Mouse (Mus musculus) liver, postnatal 0 days (tissue): ENCODE data around the gene Atrn. TPM values are rescaled to one million over a fixed set of nuclear protein-coding genes. Genes with fewer than 3 reads are reported as not detected.

Experiments used
- ATAC-seq: fragments of 200-750 bp; cut with Nextera tagmentation; 2 replicates; pipeline ENCODE4 v1.8.0; 2017; ENCODE audit warnings: mild to moderate bottlenecking, moderate library complexity
- DNase-seq: peaks from one replicate; pipeline ENCODE4 v3.0.0-alpha.2; 2016
- H3K27ac ChIP-seq: fragments of 300-500 bp; sonication (generic); 2 replicates; pipeline ENCODE4 v1.5.1; 2014; ENCODE audit warnings: antibody characterized with exemption, moderate library complexity, mild to moderate bottlenecking, low read depth
- H3K27me3 ChIP-seq: fragments of 300-500 bp; sonication (generic); 2 replicates; pipeline ENCODE4 v1.6.1; 2014; ENCODE audit warnings: low read length, control low read depth, mixed read lengths; ENCODE audit not compliant: insufficient read depth
- H3K36me3 ChIP-seq: fragments of 300-500 bp; sonication (generic); replicated peaks from 2 replicates; pipeline ENCODE4 v1.6.1; 2014; ENCODE audit warnings: mild to moderate bottlenecking, control low read depth, low read length, moderate library complexity, mixed read lengths; ENCODE audit not compliant: insufficient read depth
- H3K4me1 ChIP-seq: fragments of 300-500 bp; sonication (generic); 2 replicates; pipeline ENCODE4 v1.6.1; 2014; ENCODE audit warnings: antibody characterized with exemption, mild to moderate bottlenecking, control low read depth; ENCODE audit not compliant: insufficient read depth
- H3K4me2 ChIP-seq: fragments of 300-500 bp; sonication (generic); 2 replicates; pipeline ENCODE4 v1.6.1; 2014; ENCODE audit warnings: low read depth, mild to moderate bottlenecking, low read length, moderate library complexity, mixed read lengths
- H3K4me3 ChIP-seq: fragments of 300-500 bp; sonication (generic); 2 replicates; pipeline ENCODE4 v1.5.1; 2014; ENCODE audit warnings: low read depth, low read length
- H3K9ac ChIP-seq: fragments of 300-500 bp; sonication (generic); replicated peaks from 2 replicates; pipeline ENCODE4 v1.6.1; 2014; ENCODE audit warnings: mild to moderate bottlenecking, moderate library complexity
- H3K9me3 ChIP-seq: fragments of 300-500 bp; sonication (generic); 2 replicates; pipeline ENCODE4 v1.6.1; 2016; ENCODE audit warnings: mild to moderate bottlenecking, control low read depth, low read length, mixed read lengths
- CTCF ChIP-seq: sonication (generic); IDR thresholded peaks from 2 replicates; pipeline ENCODE4 v1.5.1; 2016; ENCODE audit warnings: antibody characterized with exemption, low read depth
- EP300 ChIP-seq: IDR thresholded peaks from 2 replicates; pipeline ENCODE4 v1.6.1; 2016; ENCODE audit warnings: antibody characterized with exemption, low read depth, mild to moderate bottlenecking
- WGBS: fragments of 180-500 bp; shearing (Covaris S2); extraction: QIAGEN DNeasy Blood & Tissue Kit; methylation state at CpG from one replicate; pipeline ENCODE4 v1.1.7; 2014; ENCODE audit not compliant: insufficient replicate concordance; 5-methylcytosine and 5-hydroxymethylcytosine counted together
- polyA plus RNA-seq: library from polyadenylated mRNA; unstranded; fragments of >200 nt; fragmentation: Nextera tagmentation; extraction: Ambion mirVana; gene quantifications from 2 replicates; pipeline ENCODE4 v1.2.1, GENCODE M21; 2015

The Atrn gene
- polyA plus RNA-seq, 1 experiment from 2014 or later = 6.3 TPM

GRCm38 (mm10) chr2:130929994-130930393, 23.7 kb downstream of the Atrn start:
- Histone ChIP-seq H3K27me3 (no peaks in the 10 kb centered on the region), H3K27ac (peak overlapping the region; percentile 74), H3K4me3 (no peak overlapping the region), H3K4me2 (peak overlapping the region; percentile 38), H3K9me3 (no peaks in the 10 kb centered on the region), H3K36me3 (no peaks in the 10 kb centered on the region; the same call in 1 of the 2 replicates), H3K4me1 (peaks cover 40% of the 10 kb centered on the region; the same call in 1 of the 2 replicates), H3K9ac (no peak overlapping the region)
- TF ChIP-seq CTCF (no peak), EP300 (peak; percentile 41; the same call in 1 of the 2 replicates)
- ATAC-seq (peak; percentile 78), DNase-seq (peak; percentile 73)
- WGBS = 21% methylated on average over 5 of the region's 5 CpGs

GRCm38 (mm10) chr2:130932865-130933264, 26.6 kb downstream of the Atrn start:
- WGBS = 62% methylated on average over 12 of the region's 12 CpGs
- peak; percentile 80 for DNase-seq

GRCm38 (mm10) chr2:130949781-130950180, 43.5 kb downstream of the Atrn start:
- Histone ChIP-seq H3K36me3 (peaks cover 24% of the 10 kb centered on the region), H3K4me1 (no peaks in the 10 kb centered on the region), H3K27me3 (no peaks in the 10 kb centered on the region), H3K4me2 (no peak overlapping the region), H3K9ac (no peak overlapping the region), H3K9me3 (no peaks in the 10 kb centered on the region), H3K4me3 (no peak overlapping the region), H3K27ac (no peak overlapping the region)
- TF ChIP-seq EP300 (no peak), CTCF (no peak)
- 77% methylated on average over 2 of the region's 2 CpGs for WGBS
- DNase-seq = no peak
- no peak for ATAC-seq

More at GRCm38 (mm10) chr2:130932865-130933264, 26.6 kb downstream of the Atrn start:
- TF ChIP-seq CTCF = no peak
- TF ChIP-seq EP300 = peak; percentile 56; the same call in 1 of the 2 replicates
- no peaks in the 10 kb centered on the region for H3K9me3 ChIP-seq
- H3K4me2 ChIP-seq = peak overlapping the region; percentile 40
- H3K27me3 ChIP-seq = no peaks in the 10 kb centered on the region
- 0 out of 2 replicates have a peak overlapping the region, but pooled peaks have one; percentile 16 for H3K27ac ChIP-seq
- ATAC-seq = peak; percentile 77
- H3K9ac ChIP-seq = no peak overlapping the region
- peak overlapping the region; percentile 1; the same call in 1 of the 2 replicates for H3K4me3 ChIP-seq
- H3K4me1 ChIP-seq = peaks cover 28% of the 10 kb centered on the region; the same call in 1 of the 2 replicates
- H3K36me3 ChIP-seq = peaks cover 8% of the 10 kb centered on the region

- Histone ChIP-seq H3K4me3 (no peak overlapping the region), H3K27ac (no peak overlapping the region), H3K9me3 (no peaks in the 10 kb centered on the region), H3K36me3 (peaks cover 24% of the 10 kb centered on the region), H3K4me1 (no peaks in the 10 kb centered on the region), H3K9ac (no peak overlapping the region), H3K4me2 (no peak overlapping the region), H3K27me3 (no peaks in the 10 kb centered on the region)
- TF ChIP-seq EP300 = no peak
- TF ChIP-seq CTCF = peak; percentile 91
- peak; percentile 85 for DNase-seq
- 5% methylated on average over 1 of the region's 1 CpGs for WGBS
- no peak for ATAC-seq
Observed at GRCm38 (mm10) chr2:130950548-130950947, 44.3 kb downstream of the Atrn start.

GRCm38 (mm10) chr2:130958906-130959305, 52.6 kb downstream of the Atrn start:
- Histone ChIP-seq H3K27me3 (no peaks in the 10 kb centered on the region), H3K9ac (no peak overlapping the region), H3K4me3 (no peak overlapping the region), H3K4me2 (no peak overlapping the region), H3K27ac (no peak overlapping the region), H3K4me1 (no peaks in the 10 kb centered on the region), H3K9me3 (no peaks in the 10 kb centered on the region), H3K36me3 (peaks cover 31% of the 10 kb centered on the region)
- no peak for ATAC-seq
- DNase-seq = no peak
- TF ChIP-seq CTCF = no peak
- TF ChIP-seq EP300 = no peak
- 79% methylated on average over 2 of the region's 2 CpGs for WGBS

GRCm38 (mm10) chr2:130961851-130962250, 55.6 kb downstream of the Atrn start:
- Histone ChIP-seq H3K36me3 (peaks cover 32% of the 10 kb centered on the region), H3K4me3 (no peak overlapping the region), H3K27ac (no peak overlapping the region), H3K27me3 (no peaks in the 10 kb centered on the region), H3K9ac (no peak overlapping the region), H3K4me2 (no peak overlapping the region), H3K9me3 (no peaks in the 10 kb centered on the region), H3K4me1 (0 out of 2 replicates have a peak, but pooled peaks cover 3% of the 10 kb centered on the region)
- DNase-seq (peak; percentile 39), ATAC-seq (peak; percentile 71)
- no peak for TF ChIP-seq EP300
- peak; percentile 89 for TF ChIP-seq CTCF

GRCm38 (mm10) chr2:130965042-130965441, 58.7 kb downstream of the Atrn start:
- no peaks in the 10 kb centered on the region for H3K9me3 ChIP-seq
- H3K27ac ChIP-seq = peak overlapping the region; percentile 73; the same call in 1 of the 2 replicates
- peak; percentile 90 for ATAC-seq
- no peak overlapping the region for H3K9ac ChIP-seq
- 0 out of 2 replicates have a peak, but pooled peaks cover 3% of the 10 kb centered on the region for H3K4me1 ChIP-seq
- WGBS = 70% methylated on average over 1 of the region's 1 CpGs
- no peak for TF ChIP-seq CTCF
- no peak for TF ChIP-seq EP300
- H3K4me3 ChIP-seq = no peak overlapping the region
- no peak overlapping the region for H3K4me2 ChIP-seq
- H3K36me3 ChIP-seq = peaks cover 26% of the 10 kb centered on the region
- no peaks in the 10 kb centered on the region for H3K27me3 ChIP-seq
- no peak for DNase-seq
